Mouse (Mus musculus): ENCODE measurements around the gene Cd19. TPM values are rescaled to one million over a fixed set of nuclear protein-coding genes. Genes with fewer than 3 reads are reported as not detected.

Gene Cd19
- polyA plus RNA-seq, 1 experiment from 2014 or later = not detected

DNA sequence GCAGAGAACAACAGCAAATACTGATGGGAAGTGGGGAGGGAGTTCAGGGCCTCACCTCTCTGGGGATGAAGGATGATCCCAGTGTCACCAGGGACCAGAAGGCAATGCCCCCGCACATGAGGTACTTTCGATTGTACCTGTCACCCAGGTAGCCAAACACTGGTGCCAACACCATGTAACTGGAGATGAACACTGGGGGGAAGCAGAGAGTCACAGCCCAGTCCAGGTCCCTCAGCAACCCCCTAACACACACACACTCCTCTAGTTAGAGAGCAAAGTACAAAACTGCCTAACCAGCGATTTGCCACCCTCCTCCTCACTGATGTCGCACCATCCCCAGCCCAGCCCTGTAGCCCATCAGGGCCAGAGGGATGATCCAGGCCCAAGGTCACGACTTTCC is 39.7 kb downstream of the Cd19 start:
- H3K36me3 ChIP-seq (replicated peaks; ENCODE audit: control insufficient read depth, insufficient read depth, low read depth, low read length) = no peaks in the 10 kb centered on the region; the same call in none of the 2 replicates
- no peak overlapping the region for H3K9ac ChIP-seq (replicated peaks; ENCODE audit: low read length)
- no peak overlapping the region for H3K4me2 ChIP-seq (ENCODE audit: low read depth, low read length)
- H3K27me3 ChIP-seq (ENCODE audit: control insufficient read depth, insufficient read depth, low read length) = no peaks in the 10 kb centered on the region
- H3K9me3 ChIP-seq (replicated peaks; ENCODE audit: control insufficient read depth, low read length) = no peaks in the 10 kb centered on the region
- DNase-seq (ENCODE audit: low spot score) (no peak), ATAC-seq (replicated peaks; ENCODE audit: insufficient number of reproducible peaks, low FRiP score, low TSS enrichment, low read depth) (no peak)
- H3K27ac ChIP-seq (replicated peaks; ENCODE audit: low read depth, low read length) = no peak overlapping the region
- H3K4me1 ChIP-seq (ENCODE audit: control insufficient read depth, insufficient read depth, low read length) = no peaks in the 10 kb centered on the region
- H3K4me3 ChIP-seq (ENCODE audit: low read depth, low read length) = no peak overlapping the region
- 76% methylated on average over 5 of the region's 5 CpGs for WGBS

DNA sequence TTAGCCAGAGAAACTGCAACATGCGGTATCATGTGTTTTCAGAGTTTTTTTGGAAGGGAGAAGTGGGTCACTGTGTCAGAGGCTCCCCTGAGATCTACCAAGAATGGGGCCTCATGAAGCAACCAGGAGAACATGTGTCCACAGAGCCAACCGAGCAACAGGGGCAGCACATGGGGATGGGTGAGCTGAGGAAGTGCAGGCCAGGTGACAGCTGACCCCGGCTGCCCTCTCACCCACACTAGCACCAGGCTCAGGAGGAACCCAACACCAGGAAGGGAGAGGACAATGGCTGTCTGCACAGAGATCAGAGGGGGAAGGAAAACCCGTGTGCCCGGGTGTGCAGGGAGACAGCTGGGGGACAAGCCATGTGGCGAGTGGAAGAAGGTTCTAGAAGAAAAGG is 40.2 kb downstream of the Cd19 start:
- H3K4me1 ChIP-seq (ENCODE audit: control insufficient read depth, insufficient read depth, low read length) = no peaks in the 10 kb centered on the region
- WGBS = 82% methylated on average over 6 of the region's 6 CpGs
- H3K9ac ChIP-seq (replicated peaks; ENCODE audit: low read length) = no peak overlapping the region
- H3K4me3 ChIP-seq (ENCODE audit: low read depth, low read length) = no peak overlapping the region
- no peak overlapping the region for H3K27ac ChIP-seq (replicated peaks; ENCODE audit: low read depth, low read length)
- ATAC-seq (replicated peaks; ENCODE audit: insufficient number of reproducible peaks, low FRiP score, low TSS enrichment, low read depth) (no peak), DNase-seq (ENCODE audit: low spot score) (no peak)
- no peaks in the 10 kb centered on the region; the same call in none of the 2 replicates for H3K36me3 ChIP-seq (replicated peaks; ENCODE audit: control insufficient read depth, insufficient read depth, low read depth, low read length)
- H3K27me3 ChIP-seq (ENCODE audit: control insufficient read depth, insufficient read depth, low read length) = no peaks in the 10 kb centered on the region
- H3K4me2 ChIP-seq (ENCODE audit: low read depth, low read length) = no peak overlapping the region
- no peaks in the 10 kb centered on the region for H3K9me3 ChIP-seq (replicated peaks; ENCODE audit: control insufficient read depth, low read length)

DNA sequence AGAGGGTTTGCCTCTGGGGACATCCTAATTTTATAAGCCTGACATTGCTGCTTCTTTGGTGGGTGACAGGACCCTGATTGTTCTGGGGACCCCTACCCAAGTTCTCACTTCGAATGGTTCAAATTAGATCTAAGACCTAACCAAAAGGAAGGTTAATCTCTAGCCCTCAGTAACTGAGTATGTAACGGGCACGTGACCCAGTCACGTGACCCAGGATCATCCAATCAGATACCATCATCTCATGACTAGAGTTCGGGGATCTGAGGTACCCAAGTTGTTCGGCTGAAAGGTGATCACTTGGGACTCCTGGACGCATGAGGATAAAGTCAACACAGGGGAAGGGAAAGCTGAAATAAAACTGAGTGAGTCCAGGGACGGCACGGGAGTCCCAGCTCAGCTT is 41.7 kb downstream of the Cd19 start:
- Histone ChIP-seq H3K4me3 (ENCODE audit: low read depth, low read length) (no peak overlapping the region), H3K4me1 (ENCODE audit: control insufficient read depth, insufficient read depth, low read length) (no peaks in the 10 kb centered on the region), H3K27me3 (ENCODE audit: control insufficient read depth, insufficient read depth, low read length) (no peaks in the 10 kb centered on the region), H3K9ac (replicated peaks; ENCODE audit: low read length) (no peak overlapping the region), H3K27ac (replicated peaks; ENCODE audit: low read depth, low read length) (no peak overlapping the region), H3K9me3 (replicated peaks; ENCODE audit: control insufficient read depth, low read length) (no peaks in the 10 kb centered on the region), H3K36me3 (replicated peaks; ENCODE audit: control insufficient read depth, insufficient read depth, low read depth, low read length) (no peaks in the 10 kb centered on the region; the same call in none of the 2 replicates), H3K4me2 (ENCODE audit: low read depth, low read length) (no peak overlapping the region)
- ATAC-seq (replicated peaks; ENCODE audit: insufficient number of reproducible peaks, low FRiP score, low TSS enrichment, low read depth) (no peak), DNase-seq (ENCODE audit: low spot score) (no peak)
- 85% methylated on average over 9 of the region's 9 CpGs for WGBS

DNA sequence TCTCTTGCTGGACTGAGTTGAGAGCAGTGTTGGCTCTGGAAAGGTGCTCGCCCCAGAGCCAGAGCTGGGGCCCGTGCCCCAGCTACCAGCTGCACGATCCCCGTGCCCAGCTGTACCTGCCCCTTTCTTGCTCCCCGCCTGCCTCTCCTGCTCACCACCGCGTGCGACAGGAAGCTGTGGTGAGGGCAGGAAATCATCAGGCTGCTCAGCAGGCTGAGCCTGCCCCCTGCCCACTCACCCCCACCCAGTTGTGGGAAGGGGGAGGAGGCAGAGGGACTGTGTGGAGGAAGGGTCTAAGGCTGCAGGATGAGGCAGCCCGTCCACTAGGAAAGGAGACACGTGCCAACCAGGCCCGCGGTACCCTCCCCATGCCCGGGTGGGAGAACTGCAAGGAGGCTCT is 45.3 kb downstream of the Cd19 start, which contains the start of gene Lat:
Gene Lat, minus strand, starts transcription at position 178 of the 400 bp plus-strand sequence.
- Histone ChIP-seq H3K4me1 (ENCODE audit: control insufficient read depth, insufficient read depth, low read length) (no peaks in the 10 kb centered on the region), H3K27me3 (ENCODE audit: control insufficient read depth, insufficient read depth, low read length) (no peaks in the 10 kb centered on the region), H3K4me2 (ENCODE audit: low read depth, low read length) (no peak within 1 kb of the TSS), H3K9ac (replicated peaks; ENCODE audit: low read length) (no peak within 1 kb of the TSS), H3K4me3 (ENCODE audit: low read depth, low read length) (no peak within 1 kb of the TSS), H3K27ac (replicated peaks; ENCODE audit: low read depth, low read length) (no peak within 1 kb of the TSS), H3K9me3 (replicated peaks; ENCODE audit: control insufficient read depth, low read length) (no peaks in the 10 kb centered on the region), H3K36me3 (replicated peaks; ENCODE audit: control insufficient read depth, insufficient read depth, low read depth, low read length) (no peaks in the 10 kb centered on the region; the same call in none of the 2 replicates)
- ATAC-seq (replicated peaks; ENCODE audit: insufficient number of reproducible peaks, low FRiP score, low TSS enrichment, low read depth) (no peak), DNase-seq (ENCODE audit: low spot score) (no peak)
- WGBS = 74% methylated on average over 13 of the region's 13 CpGs

DNA sequence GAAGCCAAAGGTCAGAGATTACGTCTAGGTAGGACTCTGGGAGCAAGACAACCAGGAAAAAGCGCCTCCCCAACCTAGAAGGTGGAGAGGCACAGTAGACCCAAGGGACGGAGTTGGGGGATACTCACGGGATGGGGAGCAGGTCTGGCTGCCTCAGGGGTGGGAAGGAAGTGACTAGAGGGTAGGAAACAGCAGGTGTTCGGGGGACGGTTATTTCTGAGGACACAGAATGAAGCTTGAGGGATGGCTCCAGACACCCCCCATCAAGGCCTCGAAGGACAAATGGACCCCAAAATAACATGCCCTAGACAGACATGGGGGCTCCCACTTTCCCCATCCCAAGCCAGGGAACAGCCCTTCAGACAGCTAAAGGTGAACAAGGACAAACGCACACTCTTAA is 46.3 kb downstream of the Cd19 start:
- H3K4me1 ChIP-seq (ENCODE audit: control insufficient read depth, insufficient read depth, low read length) = no peaks in the 10 kb centered on the region
- H3K9me3 ChIP-seq (replicated peaks; ENCODE audit: control insufficient read depth, low read length) = no peaks in the 10 kb centered on the region
- no peak overlapping the region for H3K4me2 ChIP-seq (ENCODE audit: low read depth, low read length)
- ATAC-seq (replicated peaks; ENCODE audit: insufficient number of reproducible peaks, low FRiP score, low TSS enrichment, low read depth) (no peak), DNase-seq (ENCODE audit: low spot score) (no peak)
- no peak overlapping the region for H3K27ac ChIP-seq (replicated peaks; ENCODE audit: low read depth, low read length)
- H3K27me3 ChIP-seq (ENCODE audit: control insufficient read depth, insufficient read depth, low read length) = no peaks in the 10 kb centered on the region
- H3K9ac ChIP-seq (replicated peaks; ENCODE audit: low read length) = no peak overlapping the region
- H3K36me3 ChIP-seq (replicated peaks; ENCODE audit: control insufficient read depth, insufficient read depth, low read depth, low read length) = no peaks in the 10 kb centered on the region; the same call in none of the 2 replicates
- H3K4me3 ChIP-seq (ENCODE audit: low read depth, low read length) = no peak overlapping the region
- 86% methylated on average over 8 of the region's 8 CpGs for whole genome bisulfite sequencing

DNA sequence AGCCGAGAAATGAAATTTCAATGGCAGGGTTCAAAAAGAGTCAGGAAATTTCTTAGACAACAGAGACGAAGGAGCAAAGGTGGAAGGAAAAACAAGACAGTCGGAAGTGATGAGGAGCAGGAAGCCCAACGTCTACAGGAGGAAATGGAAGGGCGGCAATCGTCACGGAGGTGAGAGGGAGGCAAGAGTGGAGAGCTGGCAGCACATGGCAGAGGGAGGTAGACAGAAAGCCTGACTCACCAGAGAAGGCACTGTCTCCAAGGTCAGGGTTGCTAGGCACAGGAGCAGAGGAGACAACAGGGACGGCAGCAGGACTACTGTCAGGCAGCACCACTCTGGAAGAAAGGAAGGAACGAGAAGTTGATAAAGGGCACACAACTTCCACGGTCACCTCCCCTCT is 47.1 kb downstream of the Cd19 start:
- no peaks in the 10 kb centered on the region for H3K27me3 ChIP-seq (ENCODE audit: control insufficient read depth, insufficient read depth, low read length)
- H3K27ac ChIP-seq (replicated peaks; ENCODE audit: low read depth, low read length) = no peak overlapping the region
- H3K4me2 ChIP-seq (ENCODE audit: low read depth, low read length) = no peak overlapping the region
- H3K9ac ChIP-seq (replicated peaks; ENCODE audit: low read length) = no peak overlapping the region
- no peaks in the 10 kb centered on the region for H3K4me1 ChIP-seq (ENCODE audit: control insufficient read depth, insufficient read depth, low read length)
- H3K36me3 ChIP-seq (replicated peaks; ENCODE audit: control insufficient read depth, insufficient read depth, low read depth, low read length) = no peaks in the 10 kb centered on the region; the same call in none of the 2 replicates
- no peak for DNase-seq (ENCODE audit: low spot score)
- 85% methylated on average over 10 of the region's 10 CpGs for WGBS
- H3K9me3 ChIP-seq (replicated peaks; ENCODE audit: control insufficient read depth, low read length) = no peaks in the 10 kb centered on the region
- ATAC-seq (replicated peaks; ENCODE audit: insufficient number of reproducible peaks, low FRiP score, low TSS enrichment, low read depth) = no peak
- H3K4me3 ChIP-seq (ENCODE audit: low read depth, low read length) = no peak overlapping the region

DNA sequence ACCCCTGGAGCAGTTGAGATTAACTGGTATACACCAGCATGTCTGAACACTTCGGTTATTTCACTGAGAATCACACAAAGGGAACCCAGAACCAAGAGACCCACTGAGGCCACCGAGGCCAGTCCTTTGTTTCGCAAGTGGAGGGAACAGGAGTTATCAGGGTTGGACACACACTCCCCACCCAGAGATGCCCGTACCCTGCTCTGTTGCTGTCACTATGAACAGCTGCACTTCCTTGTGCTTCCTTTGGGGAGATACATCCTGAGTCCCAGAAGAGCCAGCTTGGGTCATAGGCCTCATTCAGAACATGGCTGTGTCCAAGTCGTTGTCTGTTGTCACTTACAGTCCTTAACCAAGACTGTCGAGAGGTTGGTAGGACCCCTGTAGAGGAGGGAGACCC is 51.7 kb downstream of the Cd19 start:
- DNase-seq (ENCODE audit: low spot score) (no peak), ATAC-seq (replicated peaks; ENCODE audit: insufficient number of reproducible peaks, low FRiP score, low TSS enrichment, low read depth) (no peak)
- H3K4me3 ChIP-seq (ENCODE audit: low read depth, low read length) = no peak overlapping the region
- H3K9ac ChIP-seq (replicated peaks; ENCODE audit: low read length) = no peak overlapping the region
- H3K36me3 ChIP-seq (replicated peaks; ENCODE audit: control insufficient read depth, insufficient read depth, low read depth, low read length) = no peaks in the 10 kb centered on the region; the same call in 1 of the 2 replicates
- no peaks in the 10 kb centered on the region for H3K27me3 ChIP-seq (ENCODE audit: control insufficient read depth, insufficient read depth, low read length)
- H3K27ac ChIP-seq (replicated peaks; ENCODE audit: low read depth, low read length) = no peak overlapping the region
- no peaks in the 10 kb centered on the region for H3K9me3 ChIP-seq (replicated peaks; ENCODE audit: control insufficient read depth, low read length)
- no peaks in the 10 kb centered on the region for H3K4me1 ChIP-seq (ENCODE audit: control insufficient read depth, insufficient read depth, low read length)
- no peak overlapping the region for H3K4me2 ChIP-seq (ENCODE audit: low read depth, low read length)
- 79% methylated on average over 6 of the region's 6 CpGs for WGBS

DNA sequence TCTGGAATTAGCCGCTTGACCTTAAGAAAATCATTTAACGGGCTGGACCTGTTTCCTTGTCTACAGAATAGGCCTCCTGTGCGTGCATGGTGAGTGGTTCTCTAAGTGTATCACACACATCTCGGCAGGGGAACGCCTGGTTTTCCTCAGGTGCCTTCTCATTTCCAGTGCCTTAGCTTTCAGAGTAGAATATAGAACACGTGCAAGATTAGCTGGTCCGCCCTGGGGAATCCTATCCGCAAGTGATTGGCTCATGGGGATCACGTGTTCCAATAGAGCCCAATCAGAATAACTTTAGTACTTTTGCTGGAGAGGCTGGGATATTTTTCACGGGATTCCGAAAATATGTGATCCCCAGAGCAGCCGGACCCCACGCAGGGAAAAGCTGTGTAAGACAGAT is 55.6 kb downstream of the Cd19 start:
- Histone ChIP-seq H3K9me3 (replicated peaks; ENCODE audit: control insufficient read depth, low read length) (no peaks in the 10 kb centered on the region), H3K4me2 (ENCODE audit: low read depth, low read length) (no peak overlapping the region), H3K27me3 (ENCODE audit: control insufficient read depth, insufficient read depth, low read length) (no peaks in the 10 kb centered on the region), H3K4me3 (ENCODE audit: low read depth, low read length) (no peak overlapping the region), H3K27ac (replicated peaks; ENCODE audit: low read depth, low read length) (no peak overlapping the region), H3K4me1 (ENCODE audit: control insufficient read depth, insufficient read depth, low read length) (no peaks in the 10 kb centered on the region), H3K9ac (replicated peaks; ENCODE audit: low read length) (no peak overlapping the region), H3K36me3 (replicated peaks; ENCODE audit: control insufficient read depth, insufficient read depth, low read depth, low read length) (no peaks in the 10 kb centered on the region; the same call in 1 of the 2 replicates)
- DNase-seq (ENCODE audit: low spot score) = no peak
- WGBS = 77% methylated on average over 13 of the region's 13 CpGs
- ATAC-seq (replicated peaks; ENCODE audit: insufficient number of reproducible peaks, low FRiP score, low TSS enrichment, low read depth) = no peak
